Mouse (Mus musculus) retina, adult 2 months (tissue): ENCODE data around the gene Gm9112.
"Not testable (repeated sequence)": the region's sequence is repeated elsewhere in the genome, so short reads cannot be mapped to it uniquely, and the experiment has no call there.

Experiments used
- DNase-seq: peaks from one replicate; pipeline ENCODE4 v3.0.0-alpha.2; 2012; ENCODE audit warnings: low read depth, low spot score

Gene Gm9112

GRCm38 (mm10) chrX:102707535-102707934 lies at the start of gene Gm9112, which contains the start of gene Dmrtc1b:
TSS of gene Gm9112 (minus strand) at chrX:102707635.
TSS of gene Dmrtc1b (plus strand) at chrX:102707865.
- not testable (repeated sequence) for DNase-seq

GRCm38 (mm10) chrX:102724226-102724625 lies 16.8 kb upstream of the Gm9112 start:
- not testable (repeated sequence) for DNase-seq

- not testable (repeated sequence) for DNase-seq
Measured at GRCm38 (mm10) chrX:102700636-102701035, 6.8 kb downstream of the Gm9112 start.

- not testable (repeated sequence) for DNase-seq
Measured at GRCm38 (mm10) chrX:102689252-102689651, 18.2 kb downstream of the Gm9112 start.

- not testable (repeated sequence) for DNase-seq
Measured at GRCm38 (mm10) chrX:102686872-102687271, 20.6 kb downstream of the Gm9112 start, which contains the start of gene Gm3880. TSS of gene Gm3880 (minus strand) at chrX:102686972.

GRCm38 (mm10) chrX:102684706-102685105 lies 22.7 kb downstream of the Gm9112 start:
- DNase-seq, result not testable (repeated sequence)

GRCm38 (mm10) chrX:102666641-102667040 lies 40.8 kb downstream of the Gm9112 start:
- DNase-seq, result no peak

GRCm38 (mm10) chrX:102660712-102661111 lies 46.7 kb downstream of the Gm9112 start:
- no peak for DNase-seq
